Mouse (Mus musculus) heart, postnatal 10 days (tissue): Measurements from ENCODE around the gene Ptges3. TPM values are rescaled to one million over a fixed set of nuclear protein-coding genes. Genes with fewer than 3 reads are reported as not detected.
"Not testable (repeated sequence)": the region's sequence is repeated elsewhere in the genome, so short reads cannot be mapped to it uniquely, and the experiment has no call there.

Source experiments
- DNase-seq, 2 experiments: peaks; one replicate each; pipeline ENCODE4 v3.0.0; 2021
- intact Hi-C: fragments of 180-260 bp; cut with DNase I; formaldehyde crosslinking; loops from one replicate; pipeline ENCODE4 v1.15.1; 2025
- total RNA-seq, 2 experiments: library from RNA; stranded (reverse); gene quantifications; 2 replicates each; pipeline ENCODE4 v1.2.3; 2021

The Ptges3 gene
- total RNA-seq: 10 to 100 TPM; 91.9 to 99.8 TPM

- intact Hi-C loops: loop anchor here (2.0 kb wide), 1 partner anchor 24 kb away; the partner anchor contains the start of gene Naca
- peak; percentile 98 for DNase-seq
These were observed at the start of gene Ptges3 for GRCm38 (mm10) chr10:128058601-128059151. Ptges3 (plus strand) TSS chr10:128058954.

- intact Hi-C loops: loop anchor here (2.0 to 5.0 kb wide), 3 partner anchors 271 to 332 kb away; partner anchors contain the start of gene Zbtb39
- no peak for DNase-seq
These were observed 49.0 kb upstream of the Ptges3 start for GRCm38 (mm10) chr10:128009735-128010134.

- intact Hi-C loops: no loop called here
- DNase-seq: peak; percentile 78 to 82
These were observed 43.5 kb upstream of the Ptges3 start, which contains the start of gene Prim1 for GRCm38 (mm10) chr10:128015068-128015934. Prim1 (plus strand) TSS chr10:128015168.

GRCm38 (mm10) chr10:128022196-128022595 lies 36.6 kb upstream of the Ptges3 start:
- intact Hi-C loops: no loop called here
- DNase-seq: no peak

- DNase-seq: no peak
- intact Hi-C loops: no loop called here
These were observed 35.3 kb upstream of the Ptges3 start for GRCm38 (mm10) chr10:128023496-128023895.

GRCm38 (mm10) chr10:128029931-128030330 lies 28.8 kb upstream of the Ptges3 start:
- intact Hi-C loops: no loop called here
- DNase-seq: no peak

- intact Hi-C loops: no loop called here
- no peak for DNase-seq
These were observed 27.9 kb upstream of the Ptges3 start for GRCm38 (mm10) chr10:128030860-128031259.

GRCm38 (mm10) chr10:128036746-128037425 lies 21.9 kb upstream of the Ptges3 start:
- DNase-seq: peak; percentile 85 to 89
- intact Hi-C loops: no loop called here

GRCm38 (mm10) chr10:128037921-128038320 lies 20.8 kb upstream of the Ptges3 start:
- intact Hi-C loops: loop anchor here (2.0 kb wide), 1 partner anchor 47 kb away; no protein-coding TSS in a partner anchor

GRCm38 (mm10) chr10:128039167-128039566 lies 19.6 kb upstream of the Ptges3 start:
- DNase-seq: no peak

More at GRCm38 (mm10) chr10:128037921-128038320, 20.8 kb upstream of the Ptges3 start:
- no peak for DNase-seq

GRCm38 (mm10) chr10:128039858-128040257 lies 18.9 kb upstream of the Ptges3 start:
- no peak for DNase-seq
- intact Hi-C loops: loop anchor here (2.0 kb wide), 2 partner anchors 15 to 45 kb away; no protein-coding TSS in a partner anchor

More at GRCm38 (mm10) chr10:128039167-128039566, 19.6 kb upstream of the Ptges3 start:
- intact Hi-C loops: loop anchor here (2.0 kb wide), 1 partner anchor 46 kb away; no protein-coding TSS in a partner anchor

- intact Hi-C loops: loop anchor here (2.0 kb wide), 1 partner anchor 15 kb away; no protein-coding TSS in a partner anchor
- no peak for DNase-seq
These were observed 18.5 kb upstream of the Ptges3 start for GRCm38 (mm10) chr10:128040293-128040692.

- DNase-seq: no peak
- intact Hi-C loops: loop anchor here (2.0 kb wide), 1 partner anchor 13 kb away; no protein-coding TSS in a partner anchor
These were observed 17.1 kb upstream of the Ptges3 start for GRCm38 (mm10) chr10:128041636-128042035.

GRCm38 (mm10) chr10:128042466-128042865 lies 16.3 kb upstream of the Ptges3 start:
- intact Hi-C loops: no loop called here
- DNase-seq: no peak

GRCm38 (mm10) chr10:128043041-128043835 lies 15.5 kb upstream of the Ptges3 start:
- intact Hi-C loops: no loop called here
- DNase-seq: no peak

- intact Hi-C loops: no loop called here
- no peak for DNase-seq
These were observed 10.6 kb upstream of the Ptges3 start for GRCm38 (mm10) chr10:128048157-128048556.

- DNase-seq: no peak
- intact Hi-C loops: no loop called here
These were observed 9.0 kb upstream of the Ptges3 start for GRCm38 (mm10) chr10:128049741-128050140.

- DNase-seq: no peak
- intact Hi-C loops: no loop called here
These were observed 8.4 kb upstream of the Ptges3 start for GRCm38 (mm10) chr10:128050355-128050754.

- no peak for DNase-seq
- intact Hi-C loops: no loop called here
These were observed 7.2 kb upstream of the Ptges3 start for GRCm38 (mm10) chr10:128051589-128051988.

- intact Hi-C loops, DNase-seq: not testable (repeated sequence)
These were observed 6.6 kb upstream of the Ptges3 start for GRCm38 (mm10) chr10:128052136-128052535.
